Mouse (Mus musculus) heart, adult 8-10 months (tissue): ENCODE data around the gene Mettl15. TPM values are rescaled to one million over a fixed set of nuclear protein-coding genes. Genes with fewer than 3 reads are reported as not detected.

Experiments
- DNase-seq: peaks from one replicate; pipeline ENCODE4 v3.0.0; 2022; ENCODE audit warnings: low spot score
- microRNA-seq: library from miRNA; unstranded; fragments of <30 nt; microRNA quantifications from one replicate; pipeline ENCODE4 v1.2.0, GENCODE M21; 2022
- total RNA-seq, 4 experiments: library from RNA; stranded (reverse); gene quantifications; 2 replicates each; pipeline ENCODE4 v1.2.4; 2022

Mettl15 gene
- total RNA-seq, 4 experiments from 2014 or later: 11.8 to 14.4 (median 12.1) TPM

GRCm38 (mm10) chr2:109158509-109158908 is 122.0 kb downstream of the Mettl15 start:
- no peak for DNase-seq

- peak; percentile 1 for DNase-seq
Measured at GRCm38 (mm10) chr2:109156131-109156530, 124.4 kb downstream of the Mettl15 start.

DNA sequence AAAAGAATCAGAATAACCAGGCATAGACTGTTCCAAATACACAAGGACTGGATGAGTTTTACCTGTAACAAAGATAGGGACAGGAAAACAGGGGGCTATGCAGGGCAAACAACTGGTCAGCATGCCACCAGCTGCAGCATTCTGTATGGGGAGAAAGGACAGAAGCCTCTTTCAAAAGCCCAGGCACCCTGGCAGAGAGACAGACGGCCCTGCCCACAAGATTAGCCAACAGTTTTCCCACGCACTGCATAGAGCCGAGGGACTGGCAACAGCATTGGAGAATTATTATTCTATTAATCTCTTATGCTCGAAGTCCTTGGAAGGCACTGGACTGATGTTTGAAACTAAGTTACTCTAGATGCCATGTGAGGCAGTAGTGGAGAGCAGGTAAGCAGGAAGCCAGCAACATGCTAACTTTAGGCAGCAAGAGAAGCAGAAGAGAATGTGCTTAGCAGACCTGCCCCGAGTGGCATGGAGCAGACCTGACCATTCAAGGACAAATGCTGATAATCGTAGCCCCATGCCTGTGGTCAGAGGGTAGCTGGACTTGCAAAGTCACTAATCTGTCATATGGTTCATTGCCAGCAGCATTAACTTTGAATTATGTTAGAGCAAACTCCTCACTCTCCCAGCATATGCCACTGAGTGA is 127.0 kb downstream of the Mettl15 start:
- DNase-seq: peak; percentile 0

- no peak for DNase-seq
Measured at GRCm38 (mm10) chr2:109147292-109147691, 133.3 kb downstream of the Mettl15 start.

GRCm38 (mm10) chr2:109144410-109144809 is 136.1 kb downstream of the Mettl15 start:
- no peak for DNase-seq

- no peak for DNase-seq
Measured at GRCm38 (mm10) chr2:109140330-109140729, 140.2 kb downstream of the Mettl15 start.

DNA sequence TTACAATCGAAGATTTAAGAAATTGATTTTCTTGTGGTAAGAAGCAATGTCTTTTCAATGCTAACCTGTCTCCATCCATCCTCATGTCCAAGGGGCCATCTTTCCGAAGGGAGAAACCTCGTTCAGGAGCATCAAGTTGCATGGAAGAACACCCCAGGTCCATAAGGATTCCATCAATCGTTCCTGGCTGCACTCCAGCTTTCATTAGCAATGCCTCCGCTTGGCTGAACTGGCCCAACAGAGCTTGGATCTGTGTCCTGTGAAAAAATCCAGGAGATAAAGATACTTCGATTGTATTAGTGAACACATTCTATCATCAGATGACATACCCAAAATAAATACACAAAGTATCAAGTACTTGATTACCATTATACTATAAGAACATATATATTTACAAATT is 143.3 kb downstream of the Mettl15 start:
- DNase-seq: no peak

DNA sequence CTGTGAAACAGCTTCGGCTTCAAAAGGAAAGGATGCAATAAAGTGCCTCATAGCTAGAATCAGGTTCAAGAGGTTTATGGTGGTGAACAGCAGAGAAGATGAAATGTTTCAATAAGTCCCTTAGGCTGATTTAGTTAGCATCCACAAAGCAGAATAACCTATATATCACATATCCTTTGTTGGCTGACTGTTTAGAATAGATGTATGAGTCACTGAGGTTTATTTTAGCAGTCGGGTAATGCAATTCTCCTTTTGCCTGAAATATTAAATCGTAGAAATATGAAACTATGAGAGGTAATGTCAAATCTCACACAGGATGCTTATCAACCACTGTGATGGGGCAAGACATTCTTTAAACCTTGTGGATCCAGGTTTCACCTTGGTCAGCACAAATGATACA is 149.8 kb downstream of the Mettl15 start:
- no peak for DNase-seq

DNA sequence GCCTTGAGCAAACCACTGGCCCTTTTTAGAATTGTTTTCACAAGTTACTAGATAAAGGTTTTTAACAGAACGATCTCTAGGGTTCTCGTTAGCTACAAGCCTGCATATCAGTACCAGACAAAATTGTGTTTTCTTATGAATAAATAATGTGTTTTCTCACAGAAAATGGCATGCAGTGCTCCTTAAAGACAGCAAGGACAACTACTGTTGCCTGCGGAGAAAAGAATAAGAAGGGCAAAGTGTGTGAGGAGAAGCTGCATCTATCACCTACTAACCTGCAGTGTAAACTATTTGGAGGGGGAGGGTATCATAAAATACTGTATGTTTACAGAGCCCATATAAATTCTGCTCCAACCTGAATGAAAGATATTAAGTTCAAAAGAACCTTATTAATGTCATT is 150.6 kb downstream of the Mettl15 start:
- no peak for DNase-seq

DNA sequence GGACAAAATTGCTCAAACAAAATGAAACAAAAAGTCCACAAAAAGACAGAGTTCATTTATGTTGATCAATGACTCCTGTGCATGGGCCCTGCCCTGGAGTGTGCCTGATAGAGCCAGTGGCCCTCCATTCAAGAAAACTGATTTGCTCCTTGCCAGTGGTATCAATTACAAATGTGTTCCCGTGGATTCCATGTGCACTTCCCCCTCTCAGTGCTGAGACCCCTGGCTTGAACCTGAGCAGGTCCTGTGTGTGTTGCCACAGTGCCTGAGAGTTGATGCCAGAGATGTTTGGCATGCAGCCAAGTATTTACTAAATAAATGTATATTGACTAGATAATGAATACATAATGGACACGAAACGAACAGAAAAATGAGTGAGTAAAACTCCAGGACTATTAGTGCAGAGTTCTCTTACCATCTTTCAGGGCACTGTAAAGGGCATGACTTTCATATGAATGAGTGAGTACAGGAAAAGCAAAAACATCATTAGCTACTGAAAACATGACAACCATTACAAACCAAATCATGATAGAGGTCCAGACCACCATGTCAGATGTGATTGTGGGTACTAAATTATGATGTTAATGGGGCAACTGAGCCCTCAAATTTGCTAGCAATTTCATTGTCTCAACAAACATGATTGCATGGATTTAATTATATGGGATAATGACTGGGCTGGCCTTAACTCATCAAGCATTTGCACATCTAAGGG is 174.6 kb downstream of the Mettl15 start:
- DNase-seq: no peak

DNA sequence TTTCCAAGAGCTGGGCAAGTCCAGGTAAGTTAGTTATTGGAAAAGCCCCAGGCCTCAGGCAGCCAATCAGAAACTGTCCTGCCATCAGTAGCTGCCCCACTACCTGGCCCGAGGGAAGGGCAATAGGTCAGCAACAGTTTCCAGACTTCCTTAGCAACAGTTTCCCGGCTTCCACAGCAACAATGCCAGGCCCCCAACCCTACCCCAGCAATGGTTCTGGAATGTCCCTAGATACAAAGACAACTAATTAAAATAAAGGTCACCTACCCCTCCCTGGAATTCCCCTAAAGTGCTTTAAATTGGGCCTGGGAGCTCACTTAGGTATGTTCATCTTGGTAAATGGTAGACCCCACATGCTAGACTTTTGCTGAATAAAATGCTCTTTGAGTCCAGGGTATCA is 230.9 kb downstream of the Mettl15 start:
- no peak for DNase-seq

Small RNA genes lying within 50 kb of the gene (microRNA-seq; reads per million reads assigned to microRNA genes)
- gene Gm24115: not detected

Other genes starting within 250 kb of the Mettl15 start
- under 1 TPM; 0.52 to 0.78 (median 0.66) TPM for gene Kif18a, start within 50 bp of the Mettl15 start, total RNA-seq